Mouse (Mus musculus): ENCODE results near the gene Ccdc88a. TPM values are rescaled to one million over a fixed set of nuclear protein-coding genes. Genes with fewer than 3 reads are reported as not detected.

Gene Ccdc88a
- polyA plus RNA-seq, 1 experiment: 8.5 TPM

DNA sequence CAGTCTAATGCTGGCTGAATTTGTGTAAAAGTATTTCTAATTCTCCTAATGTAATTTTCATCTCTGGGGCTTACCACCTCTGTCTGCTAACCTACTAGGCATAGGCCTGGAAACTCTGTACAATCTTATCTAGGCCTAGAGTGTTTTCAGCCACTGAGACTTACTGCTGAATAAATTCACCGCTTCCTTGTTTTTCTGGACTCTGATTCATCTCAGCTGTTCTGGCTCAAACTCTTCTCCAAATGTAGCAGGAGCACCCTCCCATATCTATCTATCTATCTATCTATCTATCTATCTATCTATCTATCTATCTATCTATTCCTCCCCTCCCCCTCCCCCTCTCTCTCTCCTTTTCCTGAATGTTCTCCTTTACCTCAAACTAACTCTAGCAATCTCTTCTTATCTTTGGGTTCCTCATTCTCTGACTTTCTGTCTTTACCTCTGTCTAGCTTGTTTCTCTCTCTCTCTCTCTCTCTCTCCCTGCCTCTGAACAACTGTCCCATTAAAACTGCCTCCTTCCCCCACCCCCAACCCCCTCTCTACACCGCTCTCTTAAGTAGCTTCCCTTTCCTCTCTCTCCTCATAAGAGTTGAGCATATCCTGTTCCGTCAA is 21.8 kb downstream of the Ccdc88a start:
- TF ChIP-seq POLR2A (IDR thresholded peaks at IDR 0.05; ENCODE audit: borderline replicate concordance, control insufficient read depth, low read depth, low read length) (no peak), CTCF (IDR thresholded peaks at IDR 0.05; ENCODE audit: control insufficient read depth, insufficient read depth, low read length) (no peak)
- 87% methylated on average over 3 of the region's 3 CpGs for WGBS

DNA sequence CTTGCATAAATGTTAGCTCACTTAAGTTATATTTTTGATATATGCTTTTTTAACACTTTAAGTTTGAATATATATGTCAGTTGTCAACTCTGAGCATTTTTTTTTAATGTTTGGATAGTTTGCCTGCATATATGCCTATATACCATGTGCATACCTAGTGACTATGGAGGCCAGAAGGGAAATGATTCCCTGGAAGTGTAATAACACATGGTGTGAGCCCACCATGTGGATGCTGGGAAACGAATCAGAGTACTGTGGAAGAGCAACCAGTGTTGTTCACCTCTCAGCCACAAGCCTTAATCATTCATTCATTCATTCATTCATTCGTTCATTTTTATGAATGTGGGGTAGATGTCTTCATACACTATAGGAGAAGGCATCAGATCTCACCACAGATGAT is 26.9 kb downstream of the Ccdc88a start:
- Histone ChIP-seq H3K4me1 (ENCODE audit: control insufficient read depth, insufficient read depth, low read length) (no peaks in the 10 kb centered on the region), H3K27ac (ENCODE audit: control insufficient read depth, insufficient read depth, low read depth, low read length, poor library complexity) (no peak overlapping the region), H3K4me3 (replicated peaks; ENCODE audit: control insufficient read depth, low read depth, low read length) (no peak overlapping the region)
- TF ChIP-seq POLR2A (IDR thresholded peaks at IDR 0.05; ENCODE audit: borderline replicate concordance, control insufficient read depth, low read depth, low read length) (no peak), CTCF (IDR thresholded peaks at IDR 0.05; ENCODE audit: control insufficient read depth, insufficient read depth, low read length) (no peak)
- 71% methylated on average over 2 of the region's 2 CpGs for WGBS

More for the DNA sequence above, 21.8 kb downstream of the Ccdc88a start:
- Histone ChIP-seq H3K4me3 (replicated peaks; ENCODE audit: control insufficient read depth, low read depth, low read length) (no peak overlapping the region), H3K27ac (ENCODE audit: control insufficient read depth, insufficient read depth, low read depth, low read length, poor library complexity) (no peak overlapping the region), H3K4me1 (ENCODE audit: control insufficient read depth, insufficient read depth, low read length) (no peaks in the 10 kb centered on the region)

DNA sequence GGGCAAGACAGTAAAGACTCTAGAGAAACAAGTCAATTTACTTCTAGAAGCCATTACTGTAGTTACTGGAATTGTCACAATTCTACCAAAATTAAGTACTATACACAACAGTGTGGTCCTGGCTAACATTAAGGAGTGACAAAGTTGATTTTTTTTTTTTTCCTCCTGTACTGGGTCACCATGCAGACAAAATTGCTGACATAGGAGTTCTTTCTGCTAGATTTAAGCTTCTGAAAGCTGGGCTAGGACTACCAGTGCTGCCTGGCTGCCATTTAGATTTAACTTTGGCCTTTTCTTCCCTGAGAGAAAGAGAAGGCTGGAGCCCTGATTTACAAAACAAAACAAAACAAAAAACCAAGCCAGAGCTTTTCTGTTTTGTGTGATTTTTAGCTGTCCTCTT is 32.8 kb downstream of the Ccdc88a start:
- Histone ChIP-seq H3K4me1 (ENCODE audit: control insufficient read depth, insufficient read depth, low read length) (no peaks in the 10 kb centered on the region), H3K27ac (ENCODE audit: control insufficient read depth, insufficient read depth, low read depth, low read length, poor library complexity) (no peak overlapping the region), H3K4me3 (replicated peaks; ENCODE audit: control insufficient read depth, low read depth, low read length) (no peak overlapping the region)
- TF ChIP-seq POLR2A (IDR thresholded peaks at IDR 0.05; ENCODE audit: borderline replicate concordance, control insufficient read depth, low read depth, low read length) (no peak), CTCF (IDR thresholded peaks at IDR 0.05; ENCODE audit: control insufficient read depth, insufficient read depth, low read length) (no peak)

GRCm38 (mm10) chr11:29423496-29423895 is 50.0 kb downstream of the Ccdc88a start:
- Histone ChIP-seq H3K4me3 (replicated peaks; ENCODE audit: control insufficient read depth, low read depth, low read length) (no peak overlapping the region), H3K27ac (ENCODE audit: control insufficient read depth, insufficient read depth, low read depth, low read length, poor library complexity) (no peak overlapping the region), H3K4me1 (ENCODE audit: control insufficient read depth, insufficient read depth, low read length) (no peaks in the 10 kb centered on the region)
- WGBS: 68% methylated on average over 3 of the region's 3 CpGs
- no peak for TF ChIP-seq POLR2A (IDR thresholded peaks at IDR 0.05; ENCODE audit: borderline replicate concordance, control insufficient read depth, low read depth, low read length)

GRCm38 (mm10) chr11:29428774-29429173 is 55.3 kb downstream of the Ccdc88a start:
- no peak overlapping the region for H3K4me3 ChIP-seq (replicated peaks; ENCODE audit: control insufficient read depth, low read depth, low read length)
- no peak overlapping the region for H3K27ac ChIP-seq (ENCODE audit: control insufficient read depth, insufficient read depth, low read depth, low read length, poor library complexity)
- no peaks in the 10 kb centered on the region for H3K4me1 ChIP-seq (ENCODE audit: control insufficient read depth, insufficient read depth, low read length)
- TF ChIP-seq POLR2A (IDR thresholded peaks at IDR 0.05; ENCODE audit: borderline replicate concordance, control insufficient read depth, low read depth, low read length) (no peak), CTCF (IDR thresholded peaks at IDR 0.05; ENCODE audit: control insufficient read depth, insufficient read depth, low read length) (no peak)
- WGBS: 18% methylated on average over 3 of the region's 3 CpGs

DNA sequence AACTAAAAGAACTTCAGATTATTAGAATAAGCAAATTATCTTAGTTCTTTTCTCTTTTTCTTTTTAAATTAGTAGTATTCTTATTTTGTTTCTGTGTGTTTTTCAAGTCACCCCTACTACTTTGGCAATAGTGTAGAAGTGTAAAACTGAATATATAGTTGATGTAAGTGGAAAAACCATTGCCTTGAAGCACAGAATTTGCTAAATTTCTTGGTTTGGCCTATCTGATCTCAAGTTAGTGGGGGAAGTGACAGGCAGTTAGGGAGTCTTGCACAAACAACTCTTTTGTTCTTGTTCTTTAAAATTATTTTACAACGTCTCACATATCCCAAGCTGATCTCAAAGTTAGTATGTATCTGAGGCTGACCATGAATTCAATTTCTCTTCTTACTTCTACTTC is 57.6 kb downstream of the Ccdc88a start:
- H3K4me1 ChIP-seq (ENCODE audit: control insufficient read depth, insufficient read depth, low read length): no peaks in the 10 kb centered on the region
- no peak for TF ChIP-seq CTCF (IDR thresholded peaks at IDR 0.05; ENCODE audit: control insufficient read depth, insufficient read depth, low read length)
- TF ChIP-seq POLR2A (IDR thresholded peaks at IDR 0.05; ENCODE audit: borderline replicate concordance, control insufficient read depth, low read depth, low read length): no peak
- 19% methylated on average over 1 of the region's 1 CpGs for WGBS

DNA sequence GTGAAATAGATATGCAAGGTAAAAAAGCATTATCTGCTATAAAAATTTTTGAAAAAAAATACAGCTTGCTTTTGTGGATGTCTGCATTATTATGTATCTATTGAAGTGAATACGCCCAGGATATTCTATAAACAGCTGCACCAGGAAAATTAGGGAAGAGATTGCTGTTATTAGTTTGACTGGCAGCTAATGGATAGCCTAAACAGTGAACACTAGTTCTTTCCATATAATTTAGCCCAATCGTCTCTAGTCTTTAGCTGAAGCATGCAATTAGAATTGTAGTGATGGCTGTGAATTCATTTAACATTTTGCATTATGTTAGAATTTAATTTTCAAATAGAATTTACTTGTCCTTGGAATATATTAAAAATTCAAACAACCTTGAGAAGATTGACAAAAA is 75.3 kb downstream of the Ccdc88a start:
- Histone ChIP-seq H3K27ac (ENCODE audit: control insufficient read depth, insufficient read depth, low read depth, low read length, poor library complexity) (no peak overlapping the region), H3K4me1 (ENCODE audit: control insufficient read depth, insufficient read depth, low read length) (no peaks in the 10 kb centered on the region), H3K4me3 (replicated peaks; ENCODE audit: control insufficient read depth, low read depth, low read length) (no peak overlapping the region)
- TF ChIP-seq CTCF (IDR thresholded peaks at IDR 0.05; ENCODE audit: control insufficient read depth, insufficient read depth, low read length): no peak
- no peak for TF ChIP-seq POLR2A (IDR thresholded peaks at IDR 0.05; ENCODE audit: borderline replicate concordance, control insufficient read depth, low read depth, low read length)
- 83% methylated on average over 2 of the region's 2 CpGs for WGBS

More for the DNA sequence above, 57.6 kb downstream of the Ccdc88a start:
- H3K27ac ChIP-seq (ENCODE audit: control insufficient read depth, insufficient read depth, low read depth, low read length, poor library complexity): no peak overlapping the region
- no peak overlapping the region for H3K4me3 ChIP-seq (replicated peaks; ENCODE audit: control insufficient read depth, low read depth, low read length)

- Histone ChIP-seq H3K4me1 (ENCODE audit: control insufficient read depth, insufficient read depth, low read length) (no peaks in the 10 kb centered on the region), H3K27ac (ENCODE audit: control insufficient read depth, insufficient read depth, low read depth, low read length, poor library complexity) (no peak overlapping the region), H3K4me3 (replicated peaks; ENCODE audit: control insufficient read depth, low read depth, low read length) (no peak overlapping the region)
- TF ChIP-seq POLR2A (IDR thresholded peaks at IDR 0.05; ENCODE audit: borderline replicate concordance, control insufficient read depth, low read depth, low read length) (no peak), CTCF (IDR thresholded peaks at IDR 0.05; ENCODE audit: control insufficient read depth, insufficient read depth, low read length) (no peak)
These were observed 101.2 kb downstream of the Ccdc88a start for GRCm38 (mm10) chr11:29474676-29475075.

GRCm38 (mm10) chr11:29493135-29493534 is 119.7 kb downstream of the Ccdc88a start:
- 89% methylated on average over 1 of the region's 1 CpGs for WGBS
- H3K4me3 ChIP-seq (replicated peaks; ENCODE audit: control insufficient read depth, low read depth, low read length): no peak overlapping the region
- no peak for TF ChIP-seq CTCF (IDR thresholded peaks at IDR 0.05; ENCODE audit: control insufficient read depth, insufficient read depth, low read length)
- no peak for TF ChIP-seq POLR2A (IDR thresholded peaks at IDR 0.05; ENCODE audit: borderline replicate concordance, control insufficient read depth, low read depth, low read length)
- no peak overlapping the region for H3K27ac ChIP-seq (ENCODE audit: control insufficient read depth, insufficient read depth, low read depth, low read length, poor library complexity)
- H3K4me1 ChIP-seq (ENCODE audit: control insufficient read depth, insufficient read depth, low read length): no peaks in the 10 kb centered on the region

All from bone marrow, adult 2 months (tissue).